Mouse (Mus musculus) G1E (cell line): ENCODE data around the gene Ccdc73.

Experiments
- CTCF ChIP-seq: IDR thresholded peaks from 2 replicates; pipeline ENCODE4 v1.5.1; 2012; ENCODE audit warnings: low read depth, low read length, inconsistent platforms, mixed read lengths
- GATA1 ChIP-seq: IDR thresholded peaks from 2 replicates; pipeline ENCODE4 v1.6.1; 2012; ENCODE audit warnings: borderline replicate concordance, low read length, inconsistent platforms, mixed read lengths
- GATA2 ChIP-seq: IDR thresholded peaks from 2 replicates; pipeline ENCODE4 v1.6.1; 2012; ENCODE audit warnings: low read depth, low read length, inconsistent platforms, borderline replicate concordance
- POLR2AphosphoS5 ChIP-seq: IDR thresholded peaks from 2 replicates; pipeline ENCODE4 v1.6.1; 2012; ENCODE audit warnings: low read depth, low read length, inconsistent platforms; ENCODE audit not compliant: insufficient replicate concordance
- TAL1 ChIP-seq: conservative IDR thresholded peaks from 2 replicates; pipeline ENCODE4 v1.6.1; 2012; ENCODE audit warnings: low read depth, low read length, inconsistent platforms, mixed read lengths

DNA sequence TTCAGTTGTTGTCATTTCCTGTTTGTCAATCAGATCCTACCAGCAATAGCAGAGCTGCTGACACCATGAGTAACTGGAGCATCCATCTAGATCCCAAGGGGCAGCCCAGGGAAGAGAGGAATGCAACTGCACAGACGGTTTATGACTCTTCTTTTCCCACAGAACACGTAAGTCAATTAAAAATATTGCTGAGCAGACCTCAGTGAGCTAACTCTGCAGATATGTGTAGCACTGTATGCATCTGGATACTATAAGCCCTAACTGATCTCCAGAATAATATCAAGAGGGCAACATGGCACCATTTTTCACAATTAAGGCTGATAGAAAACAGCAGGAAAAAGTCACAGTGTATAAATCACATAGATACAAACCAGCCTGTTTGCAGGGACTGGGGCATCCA, 126.8 kb downstream of the Ccdc73 start:
- no peak for TF ChIP-seq CTCF
- no peak for TF ChIP-seq GATA1
- no peak for TF ChIP-seq TAL1
- no peak for TF ChIP-seq GATA2
- no peak for TF ChIP-seq POLR2AphosphoS5
